Mouse (Mus musculus) C2C12 (cell line): ENCODE measurements at regions not wholly inside any gene's neighbourhood (a gene's known extent, or its start where the extent isn't known, plus 50 kb on each side); places are given as distances from the start of the nearest gene placed in this dataset.

Experiments
- H3K27me3 ChIP-seq: one replicate; pipeline ENCODE4 v1.6.1; 2011; ENCODE audit not compliant: control insufficient read depth, insufficient read depth, insufficient read length
- H3K36me3 ChIP-seq: one replicate; pipeline ENCODE4 v1.6.1; 2011; ENCODE audit not compliant: control insufficient read depth, insufficient read depth
- H3K4me3 ChIP-seq: one replicate; pipeline ENCODE4 v1.5.1; 2011; ENCODE audit warnings: mild to moderate bottlenecking, control low read depth; ENCODE audit not compliant: poor library complexity, insufficient read depth, severe bottlenecking
- H3K79me2 ChIP-seq: one replicate; pipeline ENCODE4 v1.6.1; 2011; ENCODE audit not compliant: control insufficient read depth, insufficient read depth
- H3K79me3 ChIP-seq: one replicate; pipeline ENCODE4 v1.6.1; 2011; ENCODE audit warnings: low read depth, control low read depth
- H3ac ChIP-seq: one replicate; pipeline ENCODE3; 2011; ENCODE audit warnings: low read depth; ENCODE audit not compliant: control insufficient read depth, insufficient read length
- CEBPB ChIP-seq: IDR thresholded peaks from one replicate; pipeline ENCODE4 v1.6.1; 2011; ENCODE audit warnings: low read depth, mild to moderate bottlenecking, control low read depth, moderate library complexity
- CTCF ChIP-seq: IDR thresholded peaks from one replicate; pipeline ENCODE4 v1.5.1; 2011; ENCODE audit not compliant: control insufficient read depth, insufficient read depth, insufficient read length
- FOSL1 ChIP-seq: IDR thresholded peaks from one replicate; pipeline ENCODE4 v1.8.0; 2011; ENCODE audit warnings: mild to moderate bottlenecking, low read length; ENCODE audit not compliant: poor library complexity, insufficient read depth, severe bottlenecking
- MAX ChIP-seq: IDR thresholded peaks from one replicate; pipeline ENCODE4 v1.6.1; 2011; ENCODE audit warnings: mild to moderate bottlenecking, control low read depth
- MYOD1 ChIP-seq: IDR thresholded peaks from one replicate; pipeline ENCODE4 v1.6.1; 2011; ENCODE audit warnings: low read depth; ENCODE audit not compliant: control insufficient read depth, insufficient read length
- MYOG ChIP-seq: IDR thresholded peaks from one replicate; pipeline ENCODE4 v1.6.1; 2011; ENCODE audit not compliant: control insufficient read depth, insufficient read length; ENCODE audit errors: extremely low read depth
- USF1 ChIP-seq: IDR thresholded peaks from one replicate; pipeline ENCODE4 v1.6.1; 2011; ENCODE audit warnings: low read depth, mild to moderate bottlenecking, control low read depth, moderate library complexity

GRCm38 (mm10) chr8:109012655-109013054 is 481.2 kb upstream of the Pmfbp1 start:
- Histone ChIP-seq H3K27me3 (no peaks in the 10 kb centered on the region), H3K4me3 (no peak overlapping the region), H3K36me3 (no peaks in the 10 kb centered on the region), H3K79me3 (no peaks in the 10 kb centered on the region), H3K79me2 (no peaks in the 10 kb centered on the region), H3ac (no peak overlapping the region)
- TF ChIP-seq MAX (no peak), USF1 (no peak), CTCF (no peak), MYOG (no peak), MYOD1 (no peak), CEBPB (no peak), FOSL1 (no peak)

DNA sequence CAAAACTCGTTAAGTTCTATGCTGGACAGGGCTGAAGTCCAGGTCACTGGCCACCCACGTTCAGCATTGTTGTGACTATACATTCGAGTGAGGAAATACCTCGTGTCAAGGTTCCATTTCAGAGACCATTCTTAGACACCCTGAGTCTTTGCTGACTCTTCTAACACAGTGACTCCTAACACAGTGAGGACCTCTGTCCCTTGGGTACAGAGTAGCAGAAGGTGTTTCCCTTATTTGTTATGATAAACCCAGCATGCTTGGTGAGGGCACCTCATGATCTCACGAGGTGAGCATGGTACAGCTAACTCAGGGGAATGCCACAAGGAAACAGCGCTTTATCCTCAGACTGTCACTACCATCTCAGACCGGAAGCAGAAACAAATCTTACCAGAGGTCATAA is 480.2 kb upstream of the Pmfbp1 start:
- Histone ChIP-seq H3K27me3 (no peaks in the 10 kb centered on the region), H3ac (no peak overlapping the region), H3K4me3 (no peak overlapping the region), H3K36me3 (no peaks in the 10 kb centered on the region), H3K79me2 (no peaks in the 10 kb centered on the region), H3K79me3 (no peaks in the 10 kb centered on the region)
- TF ChIP-seq USF1: no peak

DNA sequence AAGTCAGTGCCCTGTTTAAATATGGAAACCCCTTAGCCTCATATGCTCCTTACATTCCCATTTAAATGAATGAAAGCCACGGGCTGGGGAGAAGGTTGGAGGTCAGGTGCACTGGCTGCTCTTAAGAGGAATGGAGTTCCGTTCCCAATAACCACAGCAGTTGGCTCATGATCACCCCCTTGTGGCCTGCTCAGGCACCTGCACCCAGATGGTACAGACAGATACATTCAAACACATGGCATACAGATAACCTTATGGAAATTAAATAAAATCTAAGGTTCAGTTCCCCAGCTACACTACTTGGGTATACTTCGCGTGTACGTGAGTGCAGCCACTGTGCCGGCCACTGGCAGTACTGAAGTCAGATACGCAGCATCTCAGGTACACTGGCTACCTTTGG is 479.1 kb upstream of the Pmfbp1 start:
- no peak overlapping the region for H3ac ChIP-seq
- no peaks in the 10 kb centered on the region for H3K27me3 ChIP-seq
- no peaks in the 10 kb centered on the region for H3K79me3 ChIP-seq
- no peak overlapping the region for H3K4me3 ChIP-seq
- H3K79me2 ChIP-seq: no peaks in the 10 kb centered on the region
- H3K36me3 ChIP-seq: no peaks in the 10 kb centered on the region
- TF ChIP-seq MYOG: no peak
- no peak for TF ChIP-seq MAX
- TF ChIP-seq USF1: no peak

DNA sequence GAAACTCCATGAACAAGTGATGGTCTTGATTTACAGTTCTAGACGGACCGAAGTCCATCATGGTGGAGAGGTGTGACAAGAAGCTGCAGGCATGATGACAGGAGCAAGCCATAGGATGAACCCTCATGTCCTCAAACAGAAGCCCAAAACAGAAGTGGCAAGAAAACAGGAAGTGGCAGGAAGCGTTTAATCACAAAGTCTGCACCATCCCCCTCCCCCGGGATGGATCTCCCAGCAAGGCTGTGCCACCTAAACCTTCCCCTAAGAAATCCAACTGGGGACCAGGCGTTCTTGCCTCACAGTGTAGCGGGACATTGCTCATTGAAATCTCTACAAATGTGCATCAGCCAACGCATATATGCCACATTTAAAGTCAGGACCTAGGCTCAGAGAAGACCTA is 474.3 kb upstream of the Pmfbp1 start:
- H3K36me3 ChIP-seq: no peaks in the 10 kb centered on the region
- H3K27me3 ChIP-seq: no peaks in the 10 kb centered on the region
- no peaks in the 10 kb centered on the region for H3K79me3 ChIP-seq
- TF ChIP-seq FOSL1: no peak
- TF ChIP-seq CTCF: no peak
- no peak for TF ChIP-seq USF1
- TF ChIP-seq MAX: no peak
- no peak for TF ChIP-seq MYOG
- TF ChIP-seq MYOD1: no peak
- TF ChIP-seq CEBPB: no peak
- no peak overlapping the region for H3ac ChIP-seq
- no peak overlapping the region for H3K4me3 ChIP-seq
- H3K79me2 ChIP-seq: no peaks in the 10 kb centered on the region

- H3K79me3 ChIP-seq: no peaks in the 10 kb centered on the region
- TF ChIP-seq MYOG (no peak), MYOD1 (no peak), MAX (no peak), FOSL1 (no peak), USF1 (no peak), CEBPB (no peak), CTCF (no peak)
- H3ac ChIP-seq: no peak overlapping the region
- H3K27me3 ChIP-seq: no peaks in the 10 kb centered on the region
- H3K79me2 ChIP-seq: no peaks in the 10 kb centered on the region
- H3K4me3 ChIP-seq: no peak overlapping the region
- no peaks in the 10 kb centered on the region for H3K36me3 ChIP-seq
Measured at GRCm38 (mm10) chr8:109020102-109020501, 473.7 kb upstream of the Pmfbp1 start.

DNA sequence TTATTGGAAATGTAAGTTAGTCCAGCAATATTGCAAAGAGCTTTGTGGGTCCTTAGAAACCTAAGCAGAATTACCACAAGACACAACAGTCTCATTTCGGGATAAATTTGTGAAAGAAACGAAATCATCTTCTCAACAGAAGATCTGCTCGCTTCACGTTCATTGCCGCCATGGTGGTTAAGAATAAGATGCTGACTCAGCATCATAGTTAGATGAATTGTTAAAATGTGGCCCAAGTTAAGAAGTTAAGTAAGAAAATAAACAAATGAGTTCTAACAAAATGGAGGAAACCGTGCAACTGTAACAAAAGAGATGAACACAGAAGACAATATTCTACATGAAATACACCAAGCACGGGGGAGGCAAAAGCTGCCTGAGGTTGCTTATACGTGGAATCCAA is 465.9 kb upstream of the Pmfbp1 start:
- no peaks in the 10 kb centered on the region for H3K79me2 ChIP-seq
- H3K27me3 ChIP-seq: no peaks in the 10 kb centered on the region
- no peak overlapping the region for H3ac ChIP-seq
- H3K79me3 ChIP-seq: no peaks in the 10 kb centered on the region
- TF ChIP-seq MYOG (no peak), CTCF (no peak), FOSL1 (no peak), MAX (no peak), CEBPB (no peak), USF1 (no peak), MYOD1 (no peak)
- H3K4me3 ChIP-seq: no peak overlapping the region
- no peaks in the 10 kb centered on the region for H3K36me3 ChIP-seq
